Mouse (Mus musculus) heart, embryonic 11.5 days (tissue): ENCODE measurements around the gene Mxra8. TPM values are rescaled to one million over a fixed set of nuclear protein-coding genes. Genes with fewer than 3 reads are reported as not detected.

ENCODE experiments used
- ATAC-seq: fragments of 200-750 bp; cut with Nextera tagmentation; replicated peaks from 2 replicates; pipeline ENCODE4 v1.8.0; 2017; ENCODE audit warnings: moderate library complexity; ENCODE audit not compliant: insufficient number of reproducible peaks, low FRiP score, low TSS enrichment
- H3K27ac ChIP-seq: fragments of 300-500 bp; sonication (generic); 2 replicates; pipeline ENCODE4 v1.5.1; 2014; ENCODE audit warnings: mild to moderate bottlenecking, low read depth, low read length
- H3K27me3 ChIP-seq: fragments of 300-500 bp; sonication (generic); 2 replicates; pipeline ENCODE4 v1.6.1; 2014; ENCODE audit warnings: mild to moderate bottlenecking, low read length, mixed read lengths; ENCODE audit not compliant: control insufficient read depth, insufficient read depth
- H3K36me3 ChIP-seq: fragments of 300-500 bp; sonication (generic); 2 replicates; pipeline ENCODE4 v1.6.1; 2014; ENCODE audit warnings: mild to moderate bottlenecking, low read length, moderate library complexity, mixed read lengths; ENCODE audit not compliant: control insufficient read depth, insufficient read depth
- H3K4me1 ChIP-seq: fragments of 300-500 bp; sonication (generic); 2 replicates; pipeline ENCODE4 v1.6.1; 2014; ENCODE audit warnings: low read length; ENCODE audit not compliant: control insufficient read depth, insufficient read depth
- H3K4me2 ChIP-seq: fragments of 300-500 bp; sonication (generic); 2 replicates; pipeline ENCODE4 v1.6.1; 2014; ENCODE audit warnings: mild to moderate bottlenecking, moderate library complexity
- H3K4me3 ChIP-seq: fragments of 300-500 bp; sonication (generic); 2 replicates; pipeline ENCODE4 v1.5.1; 2014; ENCODE audit warnings: low read depth, low read length
- H3K9ac ChIP-seq: fragments of 300-500 bp; sonication (generic); 2 replicates; pipeline ENCODE4 v1.6.1; 2014; ENCODE audit warnings: mild to moderate bottlenecking, low read depth, low read length, moderate library complexity
- H3K9me3 ChIP-seq: fragments of 300-500 bp; sonication (generic); replicated peaks from 2 replicates; pipeline ENCODE4 v1.6.1; 2016; ENCODE audit warnings: low read length; ENCODE audit not compliant: control insufficient read depth
- WGBS: fragments of 180-500 bp; shearing (Covaris S2); extraction: QIAGEN DNeasy Blood & Tissue Kit; methylation state at CpG from one replicate; pipeline ENCODE4 v1.1.7; 2014; ENCODE audit not compliant: insufficient replicate concordance; 5-methylcytosine and 5-hydroxymethylcytosine counted together
- polyA plus RNA-seq: library from polyadenylated mRNA; unstranded; fragments of >200 nt; fragmentation: Nextera tagmentation; extraction: Ambion mirVana; gene quantifications from 2 replicates; pipeline ENCODE4 v1.2.1, GENCODE M21; 2014

The Mxra8 gene
- polyA plus RNA-seq, 1 experiment from 2014 or later: 34.5 TPM

DNA sequence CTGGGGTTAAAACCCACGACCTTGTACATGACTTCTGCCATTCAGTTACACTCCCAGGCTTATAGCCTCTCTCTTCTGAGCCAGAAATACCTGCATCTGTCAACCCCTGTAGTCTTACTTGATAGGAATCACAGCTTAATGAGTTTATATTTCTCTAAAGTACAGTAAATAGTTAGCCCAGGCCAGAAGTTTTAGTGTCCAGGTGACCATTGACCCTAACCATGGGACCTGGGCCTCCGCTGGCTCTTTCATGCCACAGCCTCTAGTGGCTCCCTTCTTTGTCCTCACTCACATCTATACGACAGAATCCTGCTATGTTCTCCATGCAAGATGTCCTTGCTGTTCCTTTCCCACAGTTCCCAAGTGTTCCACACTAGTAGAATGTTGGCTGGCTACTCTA, 31.6 kb upstream of the Mxra8 start:
- no peaks in the 10 kb centered on the region for H3K9me3 ChIP-seq
- peaks cover 13% of the 10 kb centered on the region for H3K4me1 ChIP-seq
- H3K4me2 ChIP-seq: no peak overlapping the region
- no peak overlapping the region for H3K4me3 ChIP-seq
- 85% methylated on average over 3 of the region's 3 CpGs for WGBS
- no peaks in the 10 kb centered on the region for H3K27me3 ChIP-seq
- no peak for ATAC-seq
- H3K9ac ChIP-seq: no peak overlapping the region
- peaks cover 25% of the 10 kb centered on the region for H3K36me3 ChIP-seq
- no peak overlapping the region for H3K27ac ChIP-seq

- Histone ChIP-seq H3K9me3 (no peaks in the 10 kb centered on the region), H3K4me2 (peak within 1 kb of the TSS; percentile 88), H3K27ac (peak within 1 kb of the TSS; percentile 94), H3K36me3 (peaks cover 43% of the 10 kb centered on the region), H3K4me3 (peak within 1 kb of the TSS; percentile 99), H3K27me3 (no peaks in the 10 kb centered on the region), H3K4me1 (peaks cover 11% of the 10 kb centered on the region), H3K9ac (peak within 1 kb of the TSS; percentile 99)
- peak; percentile 99 for ATAC-seq
- WGBS: 1% methylated on average over 55 of the region's 60 CpGs
These were observed 27.4 kb upstream of the Mxra8 start, which contains the start of gene Ccnl2 for GRCm38 (mm10) chr4:155811929-155812664. Gene Ccnl2 (plus strand): TSS chr4:155812489.

DNA sequence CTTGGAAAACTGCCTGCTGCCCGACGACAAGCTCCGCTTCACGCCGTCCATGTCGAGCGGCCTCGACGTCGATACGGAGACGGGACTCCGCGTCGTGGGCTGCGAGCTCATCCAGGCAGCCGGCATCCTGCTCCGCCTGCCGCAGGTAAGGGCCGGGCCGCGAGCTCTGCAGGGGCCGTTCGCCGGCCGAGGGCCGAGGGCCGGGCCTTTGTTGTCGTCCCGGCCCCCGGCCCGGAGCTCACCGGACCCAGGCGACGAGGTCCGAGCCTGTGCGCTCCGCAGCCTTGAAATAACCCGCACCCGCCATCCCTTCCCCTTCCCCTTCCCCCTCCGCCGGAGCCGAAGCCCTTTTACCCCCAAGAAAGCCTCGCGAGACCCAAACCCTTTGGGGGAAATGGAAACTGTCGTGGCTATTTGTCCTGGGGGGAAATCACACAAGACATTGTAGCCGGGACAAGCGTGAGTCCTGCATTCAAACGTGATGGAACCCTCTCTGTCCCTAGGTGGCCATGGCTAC, 26.8 kb upstream of the Mxra8 start:
- H3K27ac ChIP-seq: peak overlapping the region; percentile 94
- peaks cover 46% of the 10 kb centered on the region for H3K36me3 ChIP-seq
- peaks cover 11% of the 10 kb centered on the region for H3K4me1 ChIP-seq
- H3K9me3 ChIP-seq: no peaks in the 10 kb centered on the region
- no peaks in the 10 kb centered on the region for H3K27me3 ChIP-seq
- H3K4me2 ChIP-seq: peak overlapping the region; percentile 88
- under 1% methylated on average over 44 of the region's 49 CpGs for WGBS
- peak; percentile 39 for ATAC-seq
- peak overlapping the region; percentile 99 for H3K9ac ChIP-seq
- peak overlapping the region; percentile 99 for H3K4me3 ChIP-seq

DNA sequence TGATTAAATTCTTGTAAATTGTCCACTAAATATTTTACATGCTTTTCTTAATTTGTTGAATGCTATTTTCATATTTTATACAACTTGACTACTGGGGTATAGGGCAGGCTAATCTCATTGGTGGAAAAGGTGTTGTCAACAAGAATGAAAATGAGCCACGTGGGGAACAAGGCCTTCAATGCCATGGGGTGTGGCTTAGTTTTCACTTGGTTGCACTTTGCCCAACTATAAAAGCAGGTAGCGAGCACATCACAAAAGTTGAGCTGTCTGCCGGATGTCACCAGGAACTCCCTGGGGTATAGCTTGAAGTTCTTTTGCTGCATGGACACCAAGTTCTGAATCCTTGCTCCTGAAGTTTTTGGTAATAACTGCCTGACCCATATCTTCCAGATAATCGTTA, 21.9 kb upstream of the Mxra8 start:
- Histone ChIP-seq H3K27ac (no peak overlapping the region), H3K36me3 (peaks cover 59% of the 10 kb centered on the region), H3K4me1 (peaks cover 6% of the 10 kb centered on the region), H3K4me2 (no peak overlapping the region), H3K9me3 (no peaks in the 10 kb centered on the region), H3K9ac (no peak overlapping the region), H3K4me3 (no peak overlapping the region), H3K27me3 (no peaks in the 10 kb centered on the region)
- no peak for ATAC-seq
- WGBS: 87% methylated on average over 4 of the region's 4 CpGs

GRCm38 (mm10) chr4:155821025-155821424, 18.5 kb upstream of the Mxra8 start:
- WGBS: 83% methylated on average over 7 of the region's 7 CpGs
- no peak overlapping the region for H3K9ac ChIP-seq
- no peaks in the 10 kb centered on the region for H3K9me3 ChIP-seq
- peaks cover 62% of the 10 kb centered on the region for H3K36me3 ChIP-seq
- H3K27ac ChIP-seq: no peak overlapping the region
- H3K4me1 ChIP-seq: no peaks in the 10 kb centered on the region
- no peak overlapping the region for H3K4me2 ChIP-seq
- no peak overlapping the region for H3K4me3 ChIP-seq
- H3K27me3 ChIP-seq: no peaks in the 10 kb centered on the region
- no peak for ATAC-seq

DNA sequence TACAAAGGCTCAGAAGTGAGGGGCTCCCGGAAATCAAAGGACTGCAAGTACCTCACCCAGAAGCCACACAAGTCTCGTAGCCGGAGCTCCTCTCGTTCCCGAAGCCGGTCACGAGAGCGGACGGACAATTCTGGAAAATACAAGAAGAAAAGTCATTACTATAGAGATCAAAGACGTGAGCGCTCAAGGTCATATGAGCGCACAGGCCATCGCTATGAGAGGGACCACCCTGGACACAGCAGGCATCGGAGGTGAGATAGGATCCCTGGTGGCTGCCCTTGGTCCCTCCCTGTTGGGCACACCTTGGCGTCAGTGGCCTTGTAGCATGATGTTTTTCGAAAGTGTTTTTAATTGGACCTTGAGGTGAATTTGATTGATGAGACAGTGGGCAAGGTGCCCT, 16.0 kb upstream of the Mxra8 start:
- WGBS: 94% methylated on average over 16 of the region's 16 CpGs

DNA sequence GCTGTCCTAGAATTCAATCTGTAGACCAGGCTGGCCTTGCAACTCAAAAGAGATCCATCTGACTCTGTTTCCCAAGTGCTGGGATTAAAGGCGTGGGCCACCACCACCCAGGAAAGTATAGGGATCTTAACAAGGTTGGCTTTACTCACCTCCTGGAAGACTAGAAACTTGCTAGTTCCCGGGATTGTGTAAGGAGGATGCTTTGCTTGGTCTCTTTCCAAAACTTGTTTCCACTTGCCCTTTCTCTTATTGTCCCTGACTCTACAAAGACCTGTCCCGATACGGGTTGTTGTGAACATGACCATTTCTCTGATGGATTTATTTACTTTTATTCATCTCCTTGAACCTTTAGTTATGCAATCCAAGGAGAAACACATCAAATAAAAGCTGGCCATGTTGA, 9.6 kb upstream of the Mxra8 start:
- H3K4me3 ChIP-seq: no peak overlapping the region
- peaks cover 11% of the 10 kb centered on the region for H3K36me3 ChIP-seq
- ATAC-seq: no peak
- H3K4me2 ChIP-seq: no peak overlapping the region
- peaks cover 10% of the 10 kb centered on the region for H3K4me1 ChIP-seq
- H3K9me3 ChIP-seq: no peaks in the 10 kb centered on the region
- no peak overlapping the region for H3K27ac ChIP-seq
- no peak overlapping the region for H3K9ac ChIP-seq
- no peaks in the 10 kb centered on the region for H3K27me3 ChIP-seq
- 87% methylated on average over 4 of the region's 4 CpGs for WGBS

More for the DNA sequence above, 16.0 kb upstream of the Mxra8 start:
- ATAC-seq: no peak
- no peak overlapping the region for H3K27ac ChIP-seq
- H3K4me3 ChIP-seq: no peak overlapping the region
- no peak overlapping the region for H3K9ac ChIP-seq
- no peaks in the 10 kb centered on the region for H3K27me3 ChIP-seq
- no peaks in the 10 kb centered on the region for H3K4me1 ChIP-seq
- H3K4me2 ChIP-seq: no peak overlapping the region
- H3K9me3 ChIP-seq: no peaks in the 10 kb centered on the region
- H3K36me3 ChIP-seq: peaks cover 52% of the 10 kb centered on the region

DNA sequence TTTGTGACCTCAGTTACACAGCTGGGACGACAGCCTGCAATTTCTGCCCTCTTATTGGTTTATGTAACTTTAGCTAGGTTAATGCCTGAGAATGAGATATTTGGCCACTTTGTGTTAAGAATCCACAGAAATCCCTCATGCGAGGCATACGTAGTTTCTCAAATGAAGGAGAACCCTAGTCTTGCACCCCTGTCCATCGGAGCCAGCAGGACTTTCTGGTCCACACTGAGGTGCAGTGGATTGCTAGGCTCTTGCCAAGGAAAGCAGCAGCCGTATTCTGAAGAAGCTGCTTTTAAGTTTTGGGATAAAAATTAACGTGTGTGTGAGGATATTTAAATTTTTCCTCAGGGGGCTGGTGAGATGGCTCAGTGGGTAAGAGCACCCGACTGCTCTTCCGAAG, 8.9 kb upstream of the Mxra8 start:
- 56% methylated on average over 8 of the region's 8 CpGs for WGBS
- H3K27me3 ChIP-seq: no peaks in the 10 kb centered on the region
- peak overlapping the region; percentile 96 for H3K4me2 ChIP-seq
- peaks cover 10% of the 10 kb centered on the region for H3K4me1 ChIP-seq
- H3K27ac ChIP-seq: no peak overlapping the region
- H3K36me3 ChIP-seq: peaks cover 8% of the 10 kb centered on the region
- no peaks in the 10 kb centered on the region for H3K9me3 ChIP-seq
- ATAC-seq: no peak
- peak overlapping the region; percentile 93 for H3K4me3 ChIP-seq
- no peak overlapping the region for H3K9ac ChIP-seq
